Mouse (Mus musculus): ENCODE data around the gene Speer4c.
A peak's percentile ranks its signal among the peaks of the same experiment; 100 is the strongest.
"Not testable (repeated sequence)": the region's sequence is repeated elsewhere in the genome, so short reads cannot be mapped to it uniquely, and the experiment has no call there.

The Speer4c gene

DNA sequence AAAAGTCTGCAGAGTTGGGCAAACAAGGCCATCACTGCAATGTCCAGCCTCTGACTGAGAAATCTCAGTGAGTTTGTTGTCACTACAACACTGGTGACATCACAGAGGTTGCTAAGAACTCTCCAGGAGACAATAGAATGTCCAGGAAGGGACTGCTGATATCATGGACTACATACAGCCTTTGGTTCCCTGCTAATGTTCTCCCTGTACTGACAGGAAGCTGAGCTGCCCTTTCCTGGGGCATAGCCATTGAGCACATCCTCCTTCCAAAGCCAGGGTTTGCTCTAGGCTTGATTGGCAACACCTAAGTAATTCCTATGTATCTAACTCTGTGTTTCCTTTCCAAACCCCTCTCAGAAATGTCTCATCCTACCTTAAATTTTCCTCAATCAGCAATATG is at the start of gene Speer4c:
Gene Speer4c (minus strand): TSS at position 101 of the 400 bp plus-strand sequence.
- DNase-seq (ENCODE audit: low read depth, low spot score), result not testable (repeated sequence)

DNA sequence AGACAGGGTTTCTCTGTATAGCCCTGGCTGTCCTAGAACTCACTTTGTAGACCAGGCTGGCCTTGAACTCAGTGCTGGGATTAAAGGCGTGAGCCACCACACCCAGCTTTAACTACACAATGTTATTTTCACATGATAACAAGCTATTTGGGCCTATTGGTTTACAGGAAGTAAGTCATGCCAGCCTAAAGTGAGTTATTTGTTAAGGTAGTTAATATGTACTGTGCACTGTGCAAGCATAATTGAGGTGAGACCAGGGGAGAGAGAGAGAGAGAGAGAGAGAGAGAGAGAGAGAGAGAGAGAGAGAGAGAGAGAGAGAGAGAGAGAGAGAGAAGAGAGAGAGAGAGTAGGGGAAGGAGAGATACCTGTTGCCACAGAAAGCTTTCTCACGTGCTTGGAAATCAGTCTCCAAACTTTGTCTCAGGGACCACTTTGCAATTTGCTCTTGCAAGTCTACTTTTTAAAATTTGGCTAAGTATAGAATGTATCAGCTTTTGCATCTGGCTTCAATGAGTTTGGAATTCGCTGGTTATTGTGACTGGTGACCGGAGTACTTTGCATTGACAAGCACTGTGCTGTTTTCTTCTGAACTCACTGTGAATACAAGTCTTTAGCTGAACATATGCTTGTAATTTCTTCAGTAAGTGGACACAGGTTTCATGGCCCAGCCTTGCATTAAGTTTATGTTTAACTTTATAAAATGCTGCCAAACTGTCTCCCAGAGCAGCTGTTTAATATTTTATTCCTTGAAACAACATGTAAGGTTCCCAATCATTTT is 33.6 kb upstream of the Speer4c start:
- DNase-seq (ENCODE audit: low read depth, low spot score), result no peak

DNA sequence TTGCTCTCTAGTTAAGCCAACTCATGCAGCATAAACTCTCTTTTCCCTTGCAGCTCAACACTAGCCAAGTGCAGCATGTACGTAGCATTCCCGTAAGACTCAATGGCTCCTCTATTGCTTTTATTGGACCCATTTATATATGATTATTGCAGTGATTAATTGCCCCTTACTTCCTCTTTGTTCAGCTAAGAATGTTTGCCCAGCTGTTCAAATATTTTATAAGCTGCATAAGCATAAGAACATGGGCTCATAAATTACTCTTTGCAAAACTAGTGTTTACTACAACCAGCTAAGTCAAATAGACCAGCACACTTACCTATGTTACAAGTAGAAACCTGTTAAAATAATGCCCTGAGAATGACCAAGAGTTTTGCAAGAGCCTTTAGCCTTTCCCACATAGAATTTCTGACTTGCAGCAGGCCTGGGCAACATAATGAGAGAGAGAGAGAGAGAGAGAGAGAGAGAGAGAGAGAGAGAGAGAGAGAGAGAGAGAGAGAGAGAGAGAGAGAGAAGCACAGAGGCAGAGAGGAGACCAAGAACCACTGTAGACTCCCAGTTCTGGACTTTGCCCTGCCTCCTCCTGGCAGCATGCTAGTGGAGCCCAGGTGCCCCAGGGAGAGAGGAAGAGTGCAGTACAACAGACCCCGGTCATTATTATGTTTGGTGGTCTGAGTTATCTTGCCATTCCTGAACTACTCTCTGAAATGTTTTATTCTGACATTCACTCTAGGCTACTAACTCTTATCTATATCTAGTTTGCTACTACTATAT is 20.2 kb upstream of the Speer4c start:
- no peak for DNase-seq (ENCODE audit: low read depth, low spot score)

DNA sequence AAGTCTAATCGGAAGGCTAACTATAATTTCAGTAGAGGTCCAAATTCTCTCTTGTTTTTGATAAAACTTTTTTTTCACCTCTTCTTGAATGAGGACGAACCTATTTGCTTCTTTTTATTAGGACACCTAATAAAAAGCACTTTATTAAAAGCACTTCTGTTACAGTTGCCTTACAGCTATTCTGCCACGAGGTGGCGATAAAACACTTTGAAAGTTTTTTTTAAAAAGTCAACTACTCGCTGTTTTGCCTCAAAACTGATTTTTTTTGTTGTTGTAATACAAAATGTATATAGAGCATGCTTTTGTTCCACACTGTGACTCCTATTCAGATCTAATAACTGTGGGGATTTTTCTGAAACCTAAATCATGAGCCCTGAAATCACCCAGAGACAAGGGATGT is 11.2 kb downstream of the Speer4c start:
- DNase-seq (ENCODE audit: low read depth, low spot score), result not testable (repeated sequence)

DNA sequence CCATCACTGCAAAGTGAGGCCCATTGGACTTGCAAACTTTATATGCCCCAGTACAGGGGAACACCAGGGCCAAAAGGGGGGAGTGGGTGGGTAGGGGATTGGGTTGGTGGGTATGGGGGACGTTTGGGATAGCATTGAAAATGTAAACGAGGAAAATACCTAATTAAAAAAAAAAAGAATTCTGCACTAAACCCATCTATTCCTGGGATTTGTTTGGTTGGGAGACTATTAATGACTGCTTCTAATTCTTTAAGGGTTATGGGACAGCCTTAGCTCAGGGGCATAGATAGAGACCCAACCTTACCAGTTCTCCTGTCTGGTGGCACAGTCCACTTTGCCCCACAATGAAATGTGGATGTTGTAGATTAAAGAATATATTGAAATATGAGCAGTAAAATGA is 16.4 kb downstream of the Speer4c start:
- DNase-seq (ENCODE audit: low read depth, low spot score), result not testable (repeated sequence)

DNA sequence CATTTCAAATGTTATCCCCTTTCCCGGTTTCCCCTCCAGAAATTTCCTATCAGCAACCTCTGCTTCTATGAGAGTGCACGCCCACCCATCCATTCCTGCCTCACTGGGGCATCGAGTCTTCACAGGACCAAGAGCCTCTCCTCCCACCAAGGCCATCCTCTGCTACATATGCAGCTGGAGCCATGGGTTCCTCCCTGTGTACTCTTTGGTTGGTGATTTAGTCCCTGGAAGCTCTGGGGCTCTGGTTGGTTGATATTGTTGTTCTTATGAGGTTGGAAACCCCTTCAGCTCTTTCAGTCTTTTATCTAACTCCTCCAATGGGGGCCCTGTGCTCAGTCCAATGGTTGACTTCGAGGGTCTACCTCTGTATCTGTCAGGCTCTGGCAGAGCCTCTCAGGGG is 22.2 kb downstream of the Speer4c start:
- not testable (repeated sequence) for DNase-seq (ENCODE audit: low read depth, low spot score)

DNA sequence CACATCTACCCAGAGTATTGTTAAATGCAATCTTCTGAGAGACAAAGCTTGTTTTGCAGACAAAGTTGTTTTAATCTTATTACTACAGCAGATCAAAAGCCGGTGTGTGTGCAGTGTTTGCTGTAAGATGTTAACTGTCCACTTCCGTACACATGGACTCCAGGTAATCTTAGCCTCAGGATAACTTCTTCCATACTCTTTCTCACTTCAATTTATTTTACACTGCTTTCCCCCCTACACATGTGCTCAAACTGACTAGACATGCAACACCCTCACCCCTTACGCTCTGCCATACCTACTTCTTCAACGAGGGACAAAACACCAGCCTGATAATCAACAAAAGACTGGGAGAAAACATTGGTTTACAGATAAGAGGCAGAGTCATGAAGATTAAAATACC is 23.2 kb downstream of the Speer4c start:
- DNase-seq (ENCODE audit: low read depth, low spot score), result not testable (repeated sequence)

DNA sequence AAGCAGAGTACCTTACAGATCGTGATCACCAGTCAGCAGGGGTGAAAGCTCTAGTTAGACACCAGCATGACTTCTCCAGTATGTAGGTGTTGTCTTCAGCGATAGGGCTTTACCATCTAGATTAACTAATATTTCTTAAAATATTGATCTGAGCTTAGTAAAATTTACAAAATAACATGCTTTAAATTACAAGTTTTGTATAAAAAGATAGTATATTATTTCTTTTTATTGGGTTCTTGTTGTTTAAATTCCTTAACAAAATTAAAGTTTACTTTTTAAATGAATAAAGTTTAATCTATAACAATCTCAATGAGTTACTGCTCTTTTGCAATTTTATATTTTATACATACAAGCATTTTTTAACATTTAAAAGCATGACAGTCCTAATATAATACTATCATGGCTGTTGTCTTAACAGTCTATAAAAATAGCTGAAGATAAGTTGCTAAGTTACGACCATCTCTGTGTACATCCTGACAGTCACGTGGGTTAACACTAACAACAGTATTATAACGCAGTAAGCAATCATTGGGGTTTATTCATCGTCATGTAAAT is 24.3 kb downstream of the Speer4c start:
- not testable (repeated sequence) for DNase-seq (ENCODE audit: low read depth, low spot score)

DNA sequence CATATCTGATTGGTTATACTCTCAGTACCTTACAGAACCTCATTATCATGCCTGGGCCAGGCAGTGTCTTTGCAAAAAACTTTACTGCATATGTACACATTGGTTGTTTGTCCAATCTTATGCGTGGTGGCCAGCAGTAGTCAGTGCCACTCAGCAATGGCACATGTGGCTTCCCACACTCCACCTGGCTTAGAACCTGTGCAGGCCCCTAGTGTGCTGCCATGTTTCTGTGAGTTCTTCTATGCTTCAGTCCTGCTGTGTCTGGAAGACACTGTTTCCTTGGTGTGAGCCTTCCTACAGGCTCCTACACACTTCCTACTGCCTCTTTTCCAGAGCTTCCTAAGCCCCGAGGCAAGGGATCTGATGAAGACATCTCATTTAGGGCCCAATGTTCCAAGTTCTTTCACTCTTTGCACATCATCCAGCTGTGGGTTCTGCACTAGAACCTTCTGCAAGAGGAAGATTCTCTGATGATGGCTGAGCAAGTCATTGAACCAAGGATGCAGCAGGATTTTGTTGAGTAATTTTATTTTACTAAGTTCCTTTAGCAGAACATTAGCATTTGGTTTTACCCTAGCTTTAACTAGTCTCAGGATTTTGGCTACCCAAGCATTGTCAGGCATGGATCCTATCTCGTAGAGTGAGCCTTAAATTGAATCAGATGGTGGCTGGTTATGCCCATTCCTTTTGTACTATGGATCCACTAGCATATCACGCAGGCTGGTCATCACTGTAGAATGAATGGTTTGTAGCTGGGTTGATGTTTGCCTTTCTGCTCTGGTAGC is 25.0 kb downstream of the Speer4c start:
- DNase-seq (ENCODE audit: low read depth, low spot score), result not testable (repeated sequence)

DNA sequence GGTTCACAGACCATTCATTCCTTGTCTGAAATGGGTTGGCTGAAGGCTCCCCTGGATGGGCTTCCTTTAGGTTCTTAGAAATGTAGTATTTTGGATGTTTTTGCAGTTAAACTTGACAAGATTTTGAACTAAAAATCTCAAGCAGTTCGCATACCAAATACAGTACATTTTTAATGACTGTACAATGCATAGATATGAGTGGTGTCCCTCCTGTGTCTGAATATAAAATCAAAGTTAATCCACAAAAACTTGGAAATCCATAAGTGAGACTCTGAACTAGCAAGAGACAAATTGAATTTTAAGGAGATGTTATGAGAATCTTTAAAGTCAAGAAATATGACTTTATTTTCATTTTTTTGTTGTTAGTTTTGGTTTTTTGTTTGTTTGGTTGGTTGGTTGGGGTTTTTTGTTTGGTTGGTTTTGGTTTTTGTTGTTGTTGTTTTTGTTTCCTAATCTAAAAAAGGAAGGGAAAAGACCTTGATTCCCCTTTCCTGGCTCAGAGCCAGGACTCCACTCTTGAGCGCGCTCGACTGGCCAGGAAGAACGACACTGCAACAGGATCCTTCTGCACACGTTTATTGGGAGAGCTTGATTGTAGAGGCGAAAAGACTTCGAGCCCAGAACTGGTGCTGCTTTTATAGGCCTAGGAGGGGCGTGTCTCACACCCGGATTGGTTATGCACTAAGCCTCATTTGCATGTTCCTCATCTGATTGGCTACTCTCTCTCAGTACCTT is 32.6 kb downstream of the Speer4c start:
- DNase-seq (ENCODE audit: low read depth, low spot score), result not testable (repeated sequence)

DNA sequence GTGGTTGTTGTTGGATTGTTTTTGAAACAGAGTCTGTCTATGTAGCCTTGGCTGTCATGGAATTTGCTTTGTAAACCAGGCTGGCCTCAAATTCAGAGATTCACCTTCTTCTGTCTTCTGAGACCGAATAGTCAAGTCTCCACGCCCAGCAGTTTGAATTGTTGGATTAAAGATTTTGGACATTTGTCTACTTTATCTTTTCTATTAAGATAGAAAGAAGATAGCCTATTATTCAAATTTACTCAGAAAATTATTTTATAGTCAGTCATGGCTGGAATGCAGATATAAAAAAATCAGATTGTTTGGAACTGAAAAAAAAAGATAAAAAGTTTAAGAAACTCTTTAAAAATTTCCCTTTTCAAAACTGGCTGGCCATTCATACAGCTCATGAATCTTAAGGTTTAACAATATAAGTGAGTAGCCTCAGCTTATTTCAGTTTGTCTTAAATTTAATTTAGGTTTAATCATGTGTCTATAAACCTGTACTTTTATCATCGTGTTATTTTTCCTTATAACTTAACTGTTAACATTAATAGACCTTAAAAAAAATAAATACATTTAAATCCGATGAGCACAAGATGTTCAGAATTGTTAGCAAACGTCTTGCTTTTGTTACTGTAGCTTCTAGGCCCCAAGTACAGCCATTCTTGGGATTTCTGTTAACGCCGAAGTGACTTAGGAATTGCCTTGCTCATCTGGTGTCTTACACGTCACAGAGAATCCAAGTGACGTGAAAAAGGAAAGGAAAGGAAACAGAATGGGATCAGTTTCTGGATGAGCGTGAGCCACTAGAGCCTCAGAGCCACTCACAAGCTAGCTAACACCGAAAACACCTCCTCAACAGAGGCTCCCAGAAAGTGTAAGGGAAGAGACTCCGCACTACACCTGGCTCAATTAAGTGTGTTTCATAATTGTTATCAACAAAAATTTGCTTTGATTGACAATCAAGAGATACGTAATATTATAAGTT is 33.8 kb downstream of the Speer4c start:
- not testable (repeated sequence) for DNase-seq (ENCODE audit: low read depth, low spot score)

DNA sequence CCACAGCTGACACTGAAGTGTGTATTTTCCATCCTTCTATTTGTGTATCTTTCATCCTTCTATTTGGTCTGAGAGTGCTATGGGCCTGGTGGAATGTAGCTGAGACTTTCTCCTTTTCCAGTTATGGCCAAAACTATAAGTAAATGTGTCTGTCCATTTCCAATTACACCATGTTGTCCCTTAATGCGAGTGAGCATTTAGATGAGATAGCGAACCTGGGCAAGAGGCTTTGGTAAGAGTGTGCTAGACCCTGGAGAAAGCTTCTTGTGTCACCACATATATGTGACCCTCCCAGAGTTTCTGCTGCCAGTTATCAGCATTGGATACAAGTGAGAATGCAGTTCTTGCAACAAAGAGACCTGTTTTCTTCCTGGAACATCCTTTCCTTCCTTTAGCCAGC is 35.2 kb downstream of the Speer4c start:
- DNase-seq (ENCODE audit: low read depth, low spot score), result not testable (repeated sequence)

DNA sequence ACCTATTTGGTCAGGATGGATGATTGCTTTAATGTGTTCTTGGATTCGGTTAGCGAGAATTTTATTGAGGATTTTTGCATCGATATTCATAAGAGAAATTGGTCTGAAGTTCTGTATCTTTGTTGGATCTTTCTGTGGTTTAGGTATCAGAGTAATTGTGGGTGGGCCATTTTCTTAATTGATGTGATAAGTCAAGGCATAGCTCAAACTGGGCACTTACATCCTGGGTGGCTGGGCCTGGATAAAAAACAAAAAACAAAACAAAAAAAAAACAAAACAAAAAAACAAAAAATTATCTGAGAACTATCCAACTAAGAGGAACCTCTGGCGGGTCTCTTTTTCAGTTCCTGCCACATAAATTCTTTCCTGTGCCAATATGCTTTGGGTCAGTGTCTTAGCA is 36.3 kb downstream of the Speer4c start:
- DNase-seq (ENCODE audit: low read depth, low spot score), result not testable (repeated sequence)

DNA sequence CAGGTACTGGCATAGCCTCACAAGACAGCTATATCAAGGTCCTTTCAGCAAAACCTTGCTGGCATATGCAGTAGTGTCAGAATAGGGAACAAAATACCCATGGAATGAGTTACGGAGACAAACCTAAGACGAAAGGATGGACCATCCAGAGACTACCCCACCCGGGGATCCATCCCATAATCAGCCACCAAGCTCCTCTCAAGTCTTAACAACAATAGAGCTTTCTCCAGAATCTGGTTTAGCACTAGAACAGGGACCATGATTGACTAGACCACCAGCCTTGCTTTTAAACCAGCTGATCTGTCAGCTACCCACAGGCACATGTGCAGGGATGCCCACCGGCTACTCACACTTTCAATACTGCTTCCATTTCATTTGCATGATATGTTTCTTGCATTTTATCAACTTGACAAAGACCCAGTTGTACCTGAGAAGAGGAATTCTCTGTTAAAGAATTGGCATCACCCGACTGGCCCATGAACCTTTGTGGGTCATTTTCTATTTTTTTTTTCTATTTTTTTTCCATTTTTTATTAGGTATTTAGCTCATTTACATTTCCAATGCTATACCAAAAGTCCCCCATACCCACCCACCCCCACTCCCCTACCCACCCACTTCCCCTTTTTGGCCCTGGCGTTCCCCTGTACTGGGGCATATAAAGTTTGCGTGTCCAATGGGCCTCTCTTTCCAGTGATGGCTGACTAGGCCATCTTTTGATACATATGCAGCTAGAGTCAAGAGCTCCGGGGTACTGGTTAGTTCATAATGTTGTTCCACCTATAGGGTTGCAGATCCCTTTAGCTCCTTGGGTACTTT is 39.4 kb downstream of the Speer4c start:
- not testable (repeated sequence) for DNase-seq (ENCODE audit: low read depth, low spot score)

DNA sequence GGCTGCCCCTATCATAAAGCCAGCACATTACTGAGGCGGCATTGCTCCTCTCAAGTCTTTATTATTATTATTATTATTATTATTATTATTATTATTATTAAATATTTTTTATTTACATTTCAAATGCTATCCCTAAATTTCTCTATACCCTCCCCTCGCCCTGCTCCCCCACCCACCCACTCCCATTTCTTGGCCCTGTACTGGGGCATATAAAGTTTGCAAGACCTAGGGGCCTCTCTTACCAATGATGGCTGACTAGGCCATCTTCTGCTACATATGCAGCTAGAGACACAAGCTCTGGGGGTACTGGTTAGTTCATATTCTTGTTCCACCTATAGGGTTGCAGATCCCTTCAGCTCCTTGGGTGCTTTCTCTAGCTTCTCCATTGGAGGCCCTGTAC is 40.1 kb downstream of the Speer4c start:
- DNase-seq (ENCODE audit: low read depth, low spot score), result not testable (repeated sequence)

DNA sequence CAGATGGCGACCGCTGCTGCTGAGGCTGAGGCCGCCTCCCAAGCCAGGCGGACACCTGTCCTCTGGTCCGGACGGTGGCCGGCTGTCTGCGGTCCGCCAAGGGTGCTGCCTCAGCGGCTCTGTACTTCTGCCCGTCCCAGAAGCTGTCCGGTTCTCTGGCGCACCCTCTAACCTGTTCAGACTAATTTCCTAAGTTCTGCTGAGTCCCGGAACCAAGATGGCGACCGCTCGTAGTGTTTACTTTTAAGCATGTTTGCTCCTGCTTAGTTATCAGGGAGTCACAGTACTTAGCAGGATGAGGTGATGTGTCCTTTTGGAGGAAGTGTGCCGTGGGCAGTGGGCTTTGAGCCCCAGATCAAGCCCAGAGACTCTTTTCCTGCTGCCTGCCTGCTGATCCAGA is 43.3 kb downstream of the Speer4c start:
- DNase-seq (ENCODE audit: low read depth, low spot score), result peak; percentile 65

DNA sequence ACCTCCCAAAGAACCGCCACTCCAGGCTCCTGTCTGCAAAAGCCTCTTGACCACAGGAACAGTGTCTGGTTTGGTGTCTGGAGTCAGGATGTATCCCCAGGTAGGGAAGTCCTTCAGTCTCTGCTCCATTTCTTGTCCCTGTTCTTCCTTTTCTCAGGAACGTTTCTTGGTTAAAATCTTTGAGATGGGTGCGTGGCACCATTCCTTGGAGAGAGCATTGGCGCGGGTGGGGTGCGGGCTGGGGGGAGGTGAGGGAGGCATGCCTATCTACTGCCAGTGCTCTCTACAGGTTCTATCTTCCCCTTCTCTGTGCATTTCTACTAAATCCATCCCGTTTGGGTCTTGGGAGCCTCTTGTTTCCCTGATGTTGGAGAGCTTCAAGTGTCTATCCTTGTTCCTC is 50.2 kb downstream of the Speer4c start:
- not testable (repeated sequence) for DNase-seq (ENCODE audit: low read depth, low spot score)

Data from ZHBTc4 (cell line).